Mouse (Mus musculus) kidney, postnatal 14 days (tissue): ENCODE measurements around the gene Hoxa3.

Source experiments
- DNase-seq: peaks from one replicate; pipeline ENCODE4 v3.0.0; 2022; ENCODE audit warnings: mixed read lengths

Hoxa3 gene

DNA sequence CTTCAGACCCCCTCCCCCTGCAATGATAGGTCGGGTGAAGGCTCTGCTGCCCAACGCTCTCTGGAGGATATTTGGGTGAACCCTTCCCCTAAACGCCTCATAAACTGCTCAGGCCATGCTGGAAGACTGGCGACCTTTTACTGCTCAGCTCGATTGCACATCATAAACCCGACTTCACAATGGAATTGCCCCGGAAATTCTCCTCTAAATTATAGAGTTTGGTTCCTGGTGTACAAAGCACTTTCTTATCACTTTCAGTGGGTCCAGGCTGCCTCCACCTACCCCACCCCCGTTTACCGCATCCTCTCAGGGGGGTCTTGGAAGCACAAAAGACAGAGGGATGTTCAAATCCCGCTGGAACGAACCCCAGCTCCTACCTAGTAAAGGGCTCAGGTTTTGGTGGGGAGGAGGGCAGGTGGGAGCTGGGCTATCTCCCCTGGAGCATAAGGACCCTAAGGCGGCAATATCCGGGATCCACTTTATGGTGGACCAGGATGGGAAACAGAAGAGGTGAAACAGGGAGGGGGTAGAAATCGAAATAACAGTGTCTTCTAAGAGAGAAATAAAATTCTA lies 5.6 kb upstream of the Hoxa3 start:
- DNase-seq = no peak

DNA sequence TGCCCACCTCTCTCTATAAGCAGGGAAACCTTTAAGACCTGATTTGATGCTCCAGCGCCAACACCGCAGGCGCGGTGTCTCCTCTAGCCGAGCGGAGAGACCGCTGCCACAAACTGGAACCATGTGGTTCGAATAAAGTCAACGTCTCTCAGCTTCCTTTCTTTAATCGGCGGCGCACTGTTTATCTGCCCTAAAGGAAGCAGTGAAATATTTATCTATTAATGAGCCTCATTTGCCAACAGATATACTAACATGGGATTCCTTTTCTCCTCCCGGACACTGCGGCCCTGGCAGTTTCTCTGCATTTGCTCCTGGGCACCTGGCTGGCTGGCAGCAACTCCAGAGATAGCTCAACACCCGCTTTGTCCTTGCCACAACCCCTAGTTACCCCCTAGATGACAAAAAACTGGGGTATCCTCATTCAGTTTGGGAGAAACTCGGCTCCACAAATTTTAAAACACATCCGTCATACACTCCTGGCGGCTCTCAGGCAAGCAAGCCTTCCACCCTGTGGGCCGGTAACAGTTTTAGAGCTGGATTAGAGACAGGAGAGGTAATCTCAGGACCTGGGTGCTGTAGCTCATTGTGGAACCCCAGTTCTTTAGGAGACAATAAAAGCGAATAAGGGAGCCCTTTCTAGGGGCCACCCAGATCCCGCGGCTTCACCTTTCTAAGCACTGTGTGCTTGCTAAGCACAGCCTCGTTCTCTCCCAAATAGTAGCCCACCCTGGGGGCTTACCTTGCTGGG lies 4.9 kb upstream of the Hoxa3 start:
- DNase-seq = peak; percentile 51

DNA sequence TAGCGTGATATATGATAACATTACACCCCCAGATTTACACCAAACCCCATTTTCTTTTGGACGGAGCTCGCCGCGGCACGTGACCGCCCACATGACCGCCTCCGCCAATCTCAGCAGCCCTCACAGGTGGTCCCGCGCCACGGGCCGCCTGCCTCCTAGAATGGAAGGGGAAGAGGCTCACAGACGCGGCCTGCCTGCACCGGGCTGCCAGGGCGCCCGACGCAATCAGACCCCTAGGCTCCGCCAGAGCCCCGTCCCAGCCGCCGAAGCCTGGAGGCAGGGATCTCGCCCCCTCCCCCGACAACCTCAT lies 4.3 kb upstream of the Hoxa3 start:
- DNase-seq = peak; percentile 96

DNA sequence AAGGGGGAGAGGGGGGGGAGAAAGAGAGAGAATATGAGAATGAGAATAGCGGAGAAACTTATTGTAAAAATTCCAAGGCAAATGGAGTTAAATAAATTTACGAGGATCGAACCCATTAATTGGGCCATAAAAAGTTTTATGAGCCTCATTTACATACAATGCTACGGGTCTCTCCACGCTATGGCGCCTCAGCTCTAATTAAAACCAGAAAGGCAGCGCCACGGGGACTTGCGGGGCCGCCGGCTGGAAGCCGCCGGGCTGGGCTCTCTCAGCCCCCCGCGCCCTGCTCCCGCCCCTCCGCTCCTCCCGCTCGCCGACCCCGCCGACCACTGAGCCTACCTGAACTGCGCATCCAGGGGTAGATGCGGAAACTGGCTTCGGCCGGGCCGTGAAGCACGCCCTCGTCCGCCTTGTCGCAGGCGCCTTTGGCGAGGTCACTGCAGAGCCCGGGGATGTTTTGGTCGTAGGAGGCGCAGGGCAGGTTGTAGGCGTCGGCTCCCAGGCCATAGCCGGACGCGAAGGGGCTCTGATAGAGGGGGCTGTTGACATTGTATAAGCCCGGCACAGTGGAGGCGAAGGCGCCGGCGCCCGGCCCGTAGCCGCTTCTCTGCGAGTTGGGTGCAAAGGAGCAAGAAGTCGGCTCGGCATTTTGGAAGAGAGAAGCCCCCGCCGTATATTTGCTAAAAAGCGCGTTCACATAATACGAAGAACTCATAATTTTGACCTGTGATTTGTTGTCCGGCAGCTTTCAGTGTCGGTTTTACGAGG lies 3.7 kb upstream of the Hoxa3 start:
- peak; percentile 72 for DNase-seq

DNA sequence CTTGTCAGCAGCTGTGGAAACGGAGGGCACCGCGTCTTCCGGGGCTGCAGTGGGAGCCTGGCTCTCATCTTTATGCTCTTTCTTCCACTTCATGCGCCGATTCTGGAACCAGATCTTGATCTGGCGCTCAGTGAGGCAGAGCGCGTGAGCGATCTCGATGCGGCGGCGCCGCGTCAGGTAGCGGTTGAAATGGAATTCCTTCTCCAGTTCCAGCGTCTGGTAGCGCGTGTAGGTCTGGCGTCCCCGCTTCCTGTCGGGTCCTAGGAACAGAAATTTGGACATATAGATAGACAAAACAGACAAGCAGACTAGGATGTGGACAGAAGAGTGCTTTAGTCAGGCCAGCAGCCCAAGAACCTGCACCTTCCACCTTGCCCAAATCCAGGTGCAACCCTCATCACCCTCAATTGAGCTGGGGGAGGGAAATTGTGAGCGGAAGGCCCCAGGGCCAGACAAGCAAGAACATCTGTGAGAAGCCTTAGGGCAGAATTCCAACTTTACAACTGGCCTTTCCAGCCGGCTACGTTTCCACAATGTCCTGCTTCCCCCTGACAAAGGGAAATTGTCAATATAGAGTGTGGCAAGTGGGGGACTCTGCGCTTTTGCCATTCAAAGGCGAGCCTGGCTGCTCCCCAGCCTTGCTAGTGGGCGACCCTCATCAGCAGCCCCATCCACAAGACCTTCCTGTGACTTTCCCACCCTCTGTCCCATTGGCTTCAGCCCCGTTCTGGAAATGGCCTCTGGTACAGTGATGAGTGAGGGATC lies 2.8 kb upstream of the Hoxa3 start:
- DNase-seq = peak; percentile 57

DNA sequence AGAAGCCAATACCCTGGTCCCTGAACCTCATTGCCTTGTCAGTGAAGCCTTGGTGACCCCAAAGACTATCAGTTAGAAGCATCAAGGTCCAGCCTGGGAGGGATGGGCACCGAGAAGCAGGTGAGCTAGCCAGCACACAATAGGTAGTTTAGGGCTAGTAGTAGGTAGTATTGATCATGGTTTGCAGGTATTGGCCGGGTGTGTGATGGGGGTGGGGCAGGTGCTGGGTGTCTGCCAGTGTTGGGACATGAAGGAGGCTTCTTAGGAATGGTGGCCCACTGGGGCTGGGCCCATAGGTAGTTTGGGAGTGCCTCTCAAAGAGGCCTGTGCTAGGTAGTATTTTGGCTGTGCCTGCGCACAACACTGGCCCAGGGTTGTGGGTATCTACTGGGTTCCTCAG lies 1.9 kb upstream of the Hoxa3 start:
- no peak for DNase-seq

DNA sequence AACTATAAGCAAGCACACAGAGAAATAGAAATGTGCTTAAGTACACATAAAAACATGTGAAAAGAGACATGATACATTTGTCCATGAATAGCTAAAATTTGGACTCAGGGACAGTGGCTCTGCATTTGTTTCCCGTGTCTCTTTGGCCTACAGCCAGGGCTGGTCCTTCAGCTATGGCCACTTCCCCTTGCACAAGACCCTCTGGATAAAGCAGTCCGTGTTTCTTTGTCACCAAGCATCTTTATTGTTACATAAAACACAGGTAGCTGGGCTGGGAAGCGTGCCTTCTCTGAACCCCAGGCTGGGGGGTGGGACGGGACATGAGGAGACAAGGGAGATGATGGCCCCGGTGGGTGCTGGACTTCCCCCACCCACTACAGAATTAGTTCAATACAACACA lies 1.1 kb upstream of the Hoxa3 start:
- peak; percentile 36 for DNase-seq

DNA sequence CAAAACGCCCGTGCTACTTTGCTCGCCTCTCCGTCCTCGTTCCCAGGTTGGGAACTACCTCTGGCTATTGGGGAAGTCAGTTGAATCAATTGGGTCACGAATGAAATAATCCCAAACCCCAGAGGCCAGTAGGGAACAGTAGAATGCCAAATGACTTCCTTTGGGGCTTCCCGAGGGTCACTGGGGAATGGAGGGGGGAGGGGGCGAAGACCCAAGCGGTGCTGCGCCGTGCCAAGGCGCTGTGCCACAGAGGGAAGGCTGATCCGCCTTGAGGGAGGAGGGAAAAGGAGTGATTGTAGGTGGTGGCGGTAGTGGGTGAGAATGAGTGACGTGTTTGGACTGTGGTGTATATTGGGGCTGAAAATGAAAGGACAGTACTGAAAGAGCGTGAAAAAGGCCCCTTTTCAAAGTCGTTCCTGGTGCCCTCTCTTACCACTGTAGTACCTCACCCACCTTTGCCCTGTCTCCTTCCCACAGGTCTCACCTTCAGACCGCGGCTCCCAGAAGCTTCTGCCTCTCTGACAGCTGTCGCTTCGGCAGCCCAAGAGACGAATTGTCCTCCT lies 499 bp downstream of the Hoxa3 start:
- peak; percentile 81 for DNase-seq

DNA sequence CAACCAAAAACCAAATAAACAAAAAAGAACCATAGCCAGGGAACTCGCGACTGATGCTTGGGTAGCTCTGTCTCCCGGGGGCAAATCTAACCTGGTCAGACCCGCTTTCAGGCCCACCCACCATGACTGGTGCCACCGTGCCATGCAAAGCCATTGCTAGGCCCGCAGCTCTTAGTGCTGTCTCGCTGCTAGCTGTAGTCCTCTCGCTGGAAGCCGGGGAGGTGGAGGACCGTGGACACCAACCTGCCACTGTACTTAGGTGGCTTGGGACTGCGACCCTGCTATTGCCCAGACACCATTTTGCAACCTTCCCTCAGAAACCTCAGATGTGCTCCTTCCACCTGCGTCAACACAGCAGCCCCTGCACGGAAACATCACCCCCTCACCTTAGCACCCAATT lies 1.2 kb downstream of the Hoxa3 start:
- DNase-seq = no peak

DNA sequence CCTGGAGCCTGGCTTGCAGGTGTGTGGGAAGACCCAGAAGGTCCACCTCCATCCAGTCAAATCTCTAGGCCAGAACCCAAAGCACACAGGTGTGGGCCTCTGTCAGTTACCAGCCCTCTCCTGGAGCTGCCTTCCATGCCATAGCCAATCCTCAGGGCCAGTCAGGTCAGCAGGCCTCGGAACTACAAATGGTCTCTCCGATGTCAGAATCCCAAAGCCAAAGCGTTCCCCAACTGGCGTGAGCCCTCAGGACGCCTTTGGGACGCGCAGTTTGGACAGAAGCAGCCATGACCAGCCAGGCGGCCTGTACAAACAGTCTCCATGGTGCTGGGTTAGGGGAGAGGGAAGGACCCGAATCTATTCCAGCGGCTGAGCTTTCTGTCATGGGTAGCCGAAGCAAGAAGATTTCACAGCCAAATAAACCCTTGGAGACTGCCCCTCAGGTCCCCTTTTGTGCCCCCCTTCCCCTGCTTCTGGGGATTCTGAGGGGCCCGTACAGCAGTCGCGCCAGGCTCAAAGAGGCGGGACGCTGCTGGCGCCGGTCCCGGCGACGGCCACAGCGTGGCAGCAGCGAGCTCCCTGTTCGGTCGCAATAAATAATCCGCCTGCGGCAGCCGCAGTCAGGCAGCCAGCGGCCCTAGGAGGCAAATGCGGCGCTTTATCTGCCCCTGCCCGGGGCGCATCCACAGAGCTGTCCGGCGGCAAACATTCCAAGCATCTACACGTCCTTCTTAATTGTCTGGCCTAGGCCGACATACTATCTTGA lies 1.8 kb downstream of the Hoxa3 start:
- DNase-seq = peak; percentile 92

DNA sequence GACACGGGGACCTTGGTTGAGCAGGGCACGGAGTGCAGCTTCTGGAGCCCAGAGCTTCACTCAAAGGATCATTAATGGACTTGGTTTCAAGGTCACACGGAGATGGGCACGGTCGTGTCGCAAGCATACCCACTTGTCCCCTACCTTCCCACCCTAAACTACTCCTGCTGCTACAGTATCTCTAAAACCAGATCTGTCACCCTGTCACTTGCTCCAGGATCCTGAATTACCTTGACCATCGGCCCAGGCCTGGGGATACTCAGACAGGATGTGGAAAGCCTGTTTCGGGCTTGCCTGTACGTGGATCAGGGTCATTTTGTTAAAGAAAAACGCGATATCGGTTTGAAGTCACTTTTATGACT lies 3.5 kb downstream of the Hoxa3 start:
- peak; percentile 30 for DNase-seq

DNA sequence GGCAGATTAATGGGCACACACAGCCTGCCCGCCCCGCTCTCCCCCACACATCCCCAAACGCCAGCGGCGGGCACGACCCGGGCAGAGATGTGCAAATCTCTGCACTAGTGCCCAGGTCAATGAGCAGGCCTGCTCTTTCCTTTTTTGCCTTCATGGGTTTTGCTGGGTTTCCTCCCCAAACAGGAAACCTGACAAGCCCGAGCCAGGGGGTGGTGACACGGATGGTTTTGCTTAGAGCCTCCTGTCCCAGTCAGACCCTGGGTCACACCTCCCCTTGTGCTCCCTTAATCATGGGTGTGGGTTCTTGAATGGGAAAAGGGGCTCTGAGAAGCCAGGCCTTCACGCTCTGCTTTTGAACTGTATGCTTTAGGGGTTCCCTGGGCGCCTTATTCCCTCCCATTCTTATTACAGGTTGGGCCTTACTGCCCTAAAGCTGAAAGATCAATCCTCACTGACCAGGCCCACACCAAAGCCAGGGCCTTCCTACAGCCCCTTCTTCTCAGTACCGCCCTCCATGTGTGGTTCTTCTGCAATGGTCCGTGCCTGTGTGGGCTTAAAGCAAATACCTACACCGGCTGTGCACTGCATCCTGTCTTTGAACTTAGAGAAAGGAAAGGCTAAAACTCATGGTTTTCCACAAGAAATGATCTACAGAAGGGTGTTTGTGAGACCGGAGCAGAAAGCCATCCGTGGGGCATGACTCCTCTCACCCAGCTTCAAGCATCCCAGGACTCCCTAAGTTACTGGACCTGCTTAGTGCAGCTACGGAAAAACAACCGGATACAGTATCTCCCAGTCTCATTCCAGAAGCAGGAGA lies 4.1 kb downstream of the Hoxa3 start:
- peak; percentile 16 for DNase-seq

DNA sequence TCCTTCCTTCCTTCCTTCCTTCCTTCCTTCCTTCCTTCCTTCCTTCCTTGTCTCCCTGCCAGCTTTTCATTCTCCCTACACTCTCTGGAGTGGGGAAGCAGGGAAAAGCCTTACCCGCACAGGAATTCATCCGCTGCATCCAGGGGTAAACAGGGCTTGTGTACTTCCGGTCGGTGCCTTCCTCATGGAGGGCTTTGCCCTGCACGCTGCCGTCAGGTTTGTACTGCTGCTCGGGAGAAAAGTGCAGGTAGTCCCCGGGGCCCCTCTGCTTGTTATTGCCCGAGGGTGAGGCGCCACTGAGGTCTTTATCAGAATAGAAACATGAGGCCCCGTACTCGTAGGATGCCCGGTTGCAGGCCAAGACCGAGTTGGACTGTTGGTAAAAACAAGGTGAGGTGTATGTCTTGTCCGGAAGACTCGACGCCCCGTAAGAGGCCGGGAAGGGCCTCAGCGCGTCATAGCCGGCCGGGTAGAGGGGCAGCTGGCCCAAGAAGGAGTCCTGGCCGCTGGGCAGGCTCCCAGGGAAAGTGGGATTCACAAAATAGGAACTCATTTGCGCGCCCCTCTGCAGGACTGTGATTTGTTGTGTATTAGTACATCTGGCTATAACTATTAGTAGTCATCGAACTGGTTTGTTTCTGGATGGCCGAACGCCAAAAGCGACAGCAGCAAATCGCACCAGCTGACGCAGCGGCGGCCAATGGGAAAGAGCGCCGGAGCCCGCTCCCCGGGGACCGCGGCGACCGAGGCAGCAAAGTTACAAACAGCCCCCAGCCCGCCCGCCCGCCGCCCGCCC lies 4.9 kb downstream of the Hoxa3 start, which contains the start of gene Hoxa6:
TSS of gene Hoxa6 (minus strand) at position 651 of the 796 bp plus-strand sequence.
- DNase-seq = peak; percentile 88

DNA sequence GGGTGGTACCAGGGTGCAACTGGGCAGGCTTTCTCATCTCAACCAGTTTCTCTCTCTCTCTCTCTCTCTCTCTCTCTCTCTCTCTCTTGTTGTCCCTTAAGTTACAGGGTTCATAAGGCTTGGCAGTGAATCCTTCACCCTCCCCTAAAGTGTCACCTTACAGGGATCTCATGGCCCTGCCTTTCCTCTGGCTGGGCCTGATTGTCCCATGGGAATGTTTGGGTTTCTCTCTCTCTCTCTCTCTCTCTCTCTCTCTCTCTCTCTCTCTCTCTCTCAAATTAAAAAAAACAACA lies 5.5 kb downstream of the Hoxa3 start:
- DNase-seq = peak; percentile 5

DNA sequence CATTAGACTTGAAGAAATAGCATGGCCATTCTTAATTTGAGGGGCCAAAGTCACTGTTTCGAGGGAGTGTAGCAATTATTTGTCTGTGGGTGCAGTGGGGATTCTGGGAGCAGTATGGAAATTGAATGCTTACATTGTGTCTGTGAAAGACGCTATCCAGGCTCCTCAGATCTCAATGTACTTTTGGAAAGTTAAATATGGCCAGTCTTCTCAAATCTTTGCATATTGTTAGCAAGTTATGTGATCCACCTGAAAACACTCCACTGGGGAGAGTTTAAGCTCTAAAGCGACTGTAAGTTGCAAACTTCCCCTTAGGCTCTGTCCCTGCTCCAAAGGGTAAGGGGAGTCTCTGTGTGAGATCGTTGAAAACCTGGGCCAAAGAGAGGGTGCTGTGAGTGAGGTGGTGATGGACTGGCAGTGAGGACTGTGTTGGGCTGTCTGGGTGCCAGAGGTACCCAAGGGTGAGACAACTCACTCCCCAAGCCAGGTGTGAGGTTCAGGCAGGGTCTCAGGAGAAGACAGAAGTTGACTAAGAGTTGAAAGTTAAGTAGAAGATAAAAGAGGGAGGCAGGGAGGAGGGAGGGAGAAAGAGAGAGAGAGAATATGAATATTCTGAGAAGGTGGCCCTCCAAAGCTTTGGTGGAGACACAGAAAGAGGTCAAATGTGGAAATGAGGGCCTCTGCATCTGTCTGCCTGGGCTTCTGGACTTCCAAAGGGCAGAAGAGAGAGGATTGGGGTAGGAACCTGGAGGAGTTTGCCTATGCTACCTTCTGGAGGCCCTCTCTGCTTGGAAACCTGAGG lies 6.1 kb downstream of the Hoxa3 start:
- DNase-seq = no peak

DNA sequence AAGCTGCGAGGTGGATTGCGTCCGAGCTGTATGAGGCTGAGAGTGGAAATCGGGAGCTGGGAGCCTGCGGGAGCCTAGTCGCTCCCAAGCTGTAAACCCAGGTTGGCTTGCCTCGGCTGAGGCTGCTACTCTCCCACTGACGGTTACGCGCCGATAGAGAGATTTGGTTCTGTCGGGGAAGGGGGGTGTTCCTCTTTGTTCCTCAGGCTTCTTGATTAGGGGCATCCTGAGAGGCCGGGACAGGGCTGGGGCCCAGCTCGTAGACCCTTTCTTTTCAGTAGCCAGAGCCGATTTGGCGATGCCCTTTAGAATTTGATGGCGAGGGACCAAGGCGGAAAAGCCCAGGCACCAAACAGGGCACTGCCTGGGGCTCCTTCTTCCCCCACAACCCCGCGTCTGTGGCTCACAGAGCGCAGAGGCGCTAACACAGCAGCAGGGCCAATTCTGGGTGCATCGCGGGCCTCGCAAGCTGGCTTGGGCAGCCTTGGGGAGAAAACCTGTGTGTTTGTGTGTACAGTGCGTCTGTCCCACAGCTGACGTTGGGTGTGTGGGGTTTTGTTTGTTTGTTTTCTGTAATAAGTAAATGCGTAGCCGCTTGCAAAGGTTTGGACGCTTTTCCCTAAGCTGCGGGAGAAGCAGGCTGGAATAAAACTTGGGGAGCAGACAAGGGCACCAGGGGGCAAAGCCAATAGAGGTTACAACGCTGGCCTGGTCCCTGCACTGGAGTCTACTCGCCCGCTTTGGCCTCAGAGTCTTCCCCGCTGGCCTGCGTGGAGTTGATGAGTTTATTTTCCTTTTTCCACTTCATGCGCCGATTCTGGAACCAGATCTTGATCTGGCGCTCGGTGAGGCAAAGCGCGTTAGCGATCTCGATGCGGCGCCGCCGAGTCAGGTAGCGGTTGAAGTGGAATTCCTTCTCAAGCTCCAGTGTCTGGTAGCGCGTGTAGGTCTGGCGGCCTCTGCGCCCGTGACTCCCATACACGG lies 7.2 kb downstream of the Hoxa3 start:
- DNase-seq = no peak

DNA sequence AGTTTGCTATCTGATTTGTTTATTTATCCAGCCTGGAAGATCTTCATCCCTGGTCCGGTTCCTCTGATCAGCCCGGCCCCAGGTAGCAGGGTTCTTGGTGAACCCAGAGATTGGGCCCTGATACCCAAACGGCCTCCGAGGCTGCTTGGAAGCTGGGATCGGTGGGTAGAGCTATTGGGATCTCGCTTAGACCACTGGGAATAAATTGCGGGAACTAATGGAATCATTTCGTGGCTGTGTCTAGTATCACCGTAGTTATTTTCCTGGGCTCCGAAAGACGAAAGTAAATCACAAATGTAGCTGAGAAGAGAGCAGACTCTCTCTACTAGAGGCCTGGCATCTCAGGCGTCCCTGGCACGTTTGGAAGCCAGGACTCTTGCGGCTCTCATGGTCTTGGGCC lies 7.9 kb downstream of the Hoxa3 start:
- DNase-seq = no peak

DNA sequence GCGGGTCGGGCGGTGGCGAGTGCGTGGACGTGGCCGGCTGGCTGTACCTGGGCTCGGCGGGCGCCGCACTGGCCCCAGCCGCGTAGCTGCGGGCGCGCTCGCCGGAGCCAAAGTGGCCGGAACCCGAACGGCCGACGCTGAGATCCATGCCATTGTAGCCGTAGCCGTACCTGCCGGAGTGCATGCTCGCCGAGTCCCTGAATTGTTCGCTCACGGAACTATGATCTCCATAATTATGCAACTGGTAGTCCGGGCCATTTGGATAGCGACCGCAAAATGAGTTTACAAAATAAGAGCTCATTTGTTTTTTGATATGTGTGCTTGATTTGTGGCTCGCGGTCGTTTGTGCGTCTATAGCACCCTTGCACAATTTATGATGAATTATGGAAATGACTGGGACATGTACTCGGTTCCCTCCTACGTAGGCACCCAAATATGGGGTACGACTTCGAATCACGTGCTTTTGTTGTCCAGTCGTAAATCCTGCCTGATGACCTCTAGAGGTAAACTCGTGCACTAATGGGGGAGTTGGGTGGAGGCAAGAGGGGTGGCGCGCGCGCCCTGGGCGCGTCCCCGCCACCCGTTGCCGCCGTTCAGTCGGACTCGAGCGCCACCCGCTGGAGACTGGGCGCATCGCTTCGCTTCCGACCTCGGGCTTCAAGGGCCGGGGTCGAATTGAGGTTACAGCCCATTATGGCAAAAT lies 8.9 kb downstream of the Hoxa3 start, which contains the start of gene Hoxa5:
TSS of gene Hoxa5 (minus strand) at position 538 of the 703 bp plus-strand sequence.
- DNase-seq = peak; percentile 94
